Mouse (Mus musculus): ENCODE measurements at regions not wholly inside any gene's neighbourhood (a gene's known extent, or its start where the extent isn't known, plus 50 kb on each side); places are given as distances from the start of the nearest gene placed in this dataset.

DNA sequence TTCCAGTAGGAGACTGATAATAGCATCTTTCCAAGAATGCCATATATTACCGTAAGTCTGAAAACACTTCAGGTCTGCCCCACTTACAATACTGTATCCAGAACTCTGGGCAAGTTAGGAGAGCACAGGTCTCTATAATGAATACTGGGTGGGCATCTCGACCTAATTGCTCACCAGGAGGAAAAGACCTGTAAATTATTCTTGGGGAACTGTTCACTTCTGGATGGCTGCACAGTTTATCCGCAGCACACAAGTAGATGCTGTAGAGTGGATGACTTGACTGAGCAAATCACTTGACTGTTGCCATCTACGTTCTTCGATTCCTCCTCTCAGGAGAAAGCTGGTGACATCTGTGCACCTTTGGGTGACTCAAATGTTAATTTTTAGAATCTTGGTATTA lies 159.8 kb downstream of the Rpl36a-ps1 start:
- DNase-seq (ENCODE audit: low read depth, low spot score) = no peak

DNA sequence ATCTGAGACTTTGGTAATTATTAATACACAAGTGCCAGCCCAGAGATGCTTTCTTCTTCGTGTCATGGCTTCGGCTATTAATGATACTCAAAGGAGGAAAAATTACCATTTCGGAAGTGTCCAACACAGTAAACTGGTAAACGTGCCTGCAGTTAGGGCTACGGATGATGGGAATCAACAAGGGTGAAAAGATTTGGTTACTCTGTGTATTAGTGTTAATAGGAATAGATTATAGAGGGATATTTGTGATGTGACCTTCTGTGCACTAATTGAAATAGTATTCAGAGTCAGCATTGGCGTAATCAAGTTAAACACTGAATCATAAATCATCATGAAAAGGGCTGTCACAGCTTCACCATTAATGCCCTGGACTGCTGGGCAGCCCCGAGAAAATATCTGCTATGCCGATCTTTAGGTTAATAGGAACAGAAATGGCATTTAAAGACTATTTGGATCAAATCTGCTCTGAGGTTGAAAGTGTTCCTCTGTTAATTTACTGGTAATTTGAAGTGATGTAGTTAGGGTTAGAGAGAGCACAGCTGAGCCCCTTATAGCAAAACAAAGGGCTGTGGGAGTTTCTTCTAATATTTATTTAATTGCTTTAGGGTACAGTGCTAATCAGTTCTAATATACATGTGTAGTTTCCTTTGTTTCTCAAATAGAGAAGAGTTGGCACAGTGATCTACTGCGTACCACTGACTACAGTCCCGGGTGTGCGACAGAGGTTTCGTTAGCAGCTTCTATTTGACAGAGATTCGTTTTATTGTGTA lies 160.7 kb downstream of the Rpl36a-ps1 start:
- DNase-seq (ENCODE audit: low read depth, low spot score) = no peak

- no peak for DNase-seq (ENCODE audit: low read depth, low spot score)
These were observed 161.7 kb downstream of the Rpl36a-ps1 start for GRCm38 (mm10) chr14:98832401-98832800.

DNA sequence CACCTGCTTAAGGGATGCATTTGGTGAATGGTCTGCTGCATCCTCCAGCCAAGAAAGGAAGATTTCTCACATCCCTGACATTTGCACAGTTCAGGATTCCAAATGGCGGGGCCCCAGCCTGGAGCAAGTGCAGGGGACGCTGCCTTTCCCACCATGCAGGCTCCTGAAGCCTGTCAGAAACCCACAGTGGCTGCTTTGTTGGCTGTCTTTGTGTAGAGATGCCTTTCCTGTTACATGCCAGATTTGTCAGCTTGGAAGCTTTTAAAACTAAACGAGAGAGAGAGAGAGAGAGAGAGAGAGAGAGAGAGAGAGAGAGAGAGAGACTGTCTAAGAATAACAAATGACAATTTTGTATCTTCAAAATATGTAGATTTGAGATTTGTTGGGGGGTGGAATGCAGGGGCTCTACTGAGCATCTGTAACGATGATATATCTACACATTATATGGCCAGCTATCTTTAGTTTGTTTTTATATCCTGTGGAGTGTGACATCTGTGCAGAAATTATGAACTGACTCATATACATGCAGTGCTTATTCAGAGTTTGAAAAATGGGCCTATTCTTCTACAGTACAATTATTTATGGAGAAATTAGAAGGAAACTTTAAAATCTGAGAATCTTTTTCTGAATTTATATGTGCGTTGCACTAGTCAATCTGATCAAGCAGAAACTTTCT lies 164.0 kb downstream of the Rpl36a-ps1 start:
- DNase-seq (ENCODE audit: low read depth, low spot score) = no peak

DNA sequence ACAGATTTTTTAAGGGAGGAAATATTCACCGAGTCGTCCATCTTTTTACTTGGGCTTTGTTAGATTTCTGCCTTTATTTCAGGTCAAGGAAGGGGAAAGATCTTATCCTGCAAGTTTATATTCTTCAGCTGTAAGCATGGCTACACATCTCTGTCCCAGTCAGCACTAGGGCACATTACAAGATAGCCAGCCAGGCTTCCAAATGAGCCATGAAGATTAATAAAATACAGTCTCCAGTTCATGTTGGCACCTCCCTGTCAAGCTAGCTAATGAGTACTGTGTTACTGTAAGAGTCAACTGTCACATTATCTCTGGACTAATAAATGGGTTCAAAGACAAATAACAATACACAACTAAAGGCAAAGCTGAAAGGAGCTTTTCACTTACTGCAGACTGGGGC lies 166.6 kb downstream of the Rpl36a-ps1 start:
- no peak for DNase-seq (ENCODE audit: low read depth, low spot score)

- no peak for DNase-seq (ENCODE audit: low read depth, low spot score)
These were observed 180.5 kb downstream of the Rpl36a-ps1 start for GRCm38 (mm10) chr14:98813657-98814056.

GRCm38 (mm10) chr14:98810259-98811042 lies 183.7 kb downstream of the Rpl36a-ps1 start:
- DNase-seq (ENCODE audit: low read depth, low spot score) = no peak

DNA sequence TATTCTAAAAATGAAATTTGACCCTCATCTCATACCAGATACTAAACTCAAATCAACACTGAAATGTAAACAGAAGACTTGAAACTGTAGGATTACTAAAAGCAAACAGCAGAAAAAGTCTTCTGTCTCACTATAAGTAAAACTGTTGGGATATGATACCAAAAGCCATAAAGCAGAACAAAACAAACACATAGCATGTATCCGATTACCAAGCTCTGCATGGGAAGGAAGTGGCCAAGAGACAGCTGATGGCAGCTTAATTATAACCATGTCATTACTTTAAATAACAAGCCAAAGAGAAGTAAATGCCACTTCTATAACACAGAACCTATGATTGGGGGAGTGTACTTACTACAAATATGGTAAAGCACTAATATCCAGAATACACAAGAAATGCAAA lies 186.0 kb downstream of the Rpl36a-ps1 start:
- no peak for DNase-seq (ENCODE audit: low read depth, low spot score)

GRCm38 (mm10) chr14:98805066-98805465 lies 189.1 kb downstream of the Rpl36a-ps1 start:
- DNase-seq (ENCODE audit: low read depth, low spot score) = no peak

GRCm38 (mm10) chr14:98801293-98801692 lies 192.8 kb downstream of the Rpl36a-ps1 start:
- DNase-seq (ENCODE audit: low read depth, low spot score) = no peak

- DNase-seq (ENCODE audit: low read depth, low spot score) = no peak
These were observed 202.1 kb downstream of the Rpl36a-ps1 start for GRCm38 (mm10) chr14:98791970-98792369.

DNA sequence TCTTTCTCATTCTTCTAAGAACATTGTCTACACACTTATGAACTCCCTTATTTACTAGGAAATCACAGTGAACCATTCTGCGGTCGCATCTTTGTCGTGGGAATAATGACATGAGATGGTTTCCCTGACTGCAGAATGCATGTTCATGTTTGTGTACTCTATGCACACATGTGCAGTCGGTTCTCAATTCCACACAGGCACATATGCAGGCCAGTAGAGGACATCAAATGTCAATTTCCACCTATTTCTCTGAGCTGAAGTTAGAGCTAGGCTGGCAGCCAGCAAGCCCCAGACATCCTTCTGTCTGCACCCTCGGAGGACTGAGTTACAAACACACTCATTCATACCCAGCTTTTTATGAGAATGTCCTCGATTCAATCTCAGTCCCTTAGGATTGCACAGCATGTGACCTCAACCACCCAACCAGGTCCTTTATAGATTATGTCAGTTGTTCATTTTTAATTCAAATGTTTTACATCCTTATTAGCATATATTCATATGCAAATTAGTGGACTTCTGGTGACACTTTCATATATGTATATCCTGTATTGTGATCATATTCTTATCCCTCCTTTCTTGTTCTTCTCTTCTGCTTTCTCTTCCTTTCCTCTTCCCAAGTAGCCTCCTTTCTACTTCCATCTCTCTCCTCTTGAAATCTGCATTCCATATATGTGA lies 202.7 kb downstream of the Rpl36a-ps1 start:
- DNase-seq (ENCODE audit: low read depth, low spot score) = no peak

- DNase-seq (ENCODE audit: low read depth, low spot score) = no peak
These were observed 204.3 kb downstream of the Rpl36a-ps1 start for GRCm38 (mm10) chr14:98789794-98790193.

DNA sequence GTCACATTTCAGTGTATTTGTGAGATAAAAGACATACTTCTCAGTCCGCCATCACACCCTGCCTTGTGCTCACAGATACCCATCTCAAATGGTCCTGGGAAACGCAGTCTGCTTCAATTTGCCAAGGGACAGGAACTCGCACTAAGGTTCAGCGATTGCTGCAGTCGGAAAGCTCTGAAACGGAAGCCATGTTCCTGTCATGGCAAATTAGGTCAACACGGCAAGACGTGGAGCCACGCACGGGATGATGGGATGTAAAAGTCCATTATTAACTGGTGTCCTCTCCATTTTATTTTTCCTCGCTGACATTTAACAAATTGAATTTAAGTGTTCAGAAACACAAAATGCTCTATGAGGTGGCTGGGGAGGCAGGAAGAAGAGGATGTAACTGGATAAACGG lies 212.4 kb downstream of the Rpl36a-ps1 start:
- DNase-seq (ENCODE audit: low read depth, low spot score) = no peak

DNA sequence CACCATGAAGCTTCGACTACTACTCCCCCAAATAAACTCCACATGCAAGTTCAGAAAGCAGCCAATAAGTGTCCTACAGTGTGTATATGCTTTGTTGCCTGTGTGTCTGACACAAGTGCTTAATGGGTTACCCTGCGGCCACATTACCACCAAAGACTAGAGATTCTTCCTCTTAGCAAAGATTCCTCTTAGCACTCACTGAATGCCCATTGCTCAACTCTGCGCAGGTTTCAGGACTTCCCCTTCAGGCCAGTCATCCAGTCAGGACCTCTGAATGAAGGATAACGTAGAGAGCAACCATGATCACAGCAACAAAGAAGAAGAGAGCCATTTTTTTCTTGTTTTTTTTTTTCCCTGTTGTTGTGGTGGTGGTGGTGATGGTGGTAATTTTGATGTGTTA lies 222.0 kb downstream of the Rpl36a-ps1 start:
- DNase-seq (ENCODE audit: low read depth, low spot score) = no peak

DNA sequence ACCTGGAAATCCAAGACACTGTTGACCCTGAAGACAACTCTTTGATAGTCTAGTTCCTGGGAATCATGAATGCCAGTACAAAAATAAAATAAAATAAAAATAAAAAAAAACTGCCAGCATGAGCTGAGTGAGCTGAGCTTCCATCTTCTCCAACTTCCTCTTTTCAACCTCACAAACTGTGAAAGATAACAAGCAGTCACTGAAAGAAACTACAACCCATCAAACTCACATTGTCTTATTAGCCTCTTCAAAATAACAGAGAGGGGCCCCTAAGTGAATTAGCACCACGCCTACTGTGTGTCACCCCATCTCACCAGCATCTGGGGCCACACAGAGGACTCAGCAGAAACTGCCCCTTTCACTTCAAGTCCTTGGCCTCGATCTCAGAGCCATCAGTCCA lies 225.3 kb downstream of the Rpl36a-ps1 start:
- peak; percentile 28 for DNase-seq (ENCODE audit: low read depth, low spot score)

DNA sequence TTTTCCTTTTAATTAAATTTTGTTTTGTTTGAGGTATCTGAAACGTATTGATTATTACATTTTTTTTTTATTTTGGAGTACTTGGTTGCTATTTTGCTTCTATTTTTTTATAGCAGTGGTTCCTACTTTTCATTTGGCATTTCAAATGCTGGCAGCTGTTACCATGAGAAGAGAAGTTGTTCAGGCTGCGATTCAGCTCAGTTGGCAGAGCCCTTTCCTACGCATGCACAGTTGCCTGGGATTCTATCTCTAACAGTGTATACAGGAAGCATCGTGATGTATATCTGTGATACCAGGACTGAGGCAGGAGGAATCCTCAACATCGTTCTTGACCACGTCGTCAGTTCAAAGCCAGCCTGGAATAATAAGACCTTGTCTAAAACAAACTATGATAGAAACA lies 226.6 kb downstream of the Rpl36a-ps1 start:
- DNase-seq (ENCODE audit: low read depth, low spot score) = no peak

DNA sequence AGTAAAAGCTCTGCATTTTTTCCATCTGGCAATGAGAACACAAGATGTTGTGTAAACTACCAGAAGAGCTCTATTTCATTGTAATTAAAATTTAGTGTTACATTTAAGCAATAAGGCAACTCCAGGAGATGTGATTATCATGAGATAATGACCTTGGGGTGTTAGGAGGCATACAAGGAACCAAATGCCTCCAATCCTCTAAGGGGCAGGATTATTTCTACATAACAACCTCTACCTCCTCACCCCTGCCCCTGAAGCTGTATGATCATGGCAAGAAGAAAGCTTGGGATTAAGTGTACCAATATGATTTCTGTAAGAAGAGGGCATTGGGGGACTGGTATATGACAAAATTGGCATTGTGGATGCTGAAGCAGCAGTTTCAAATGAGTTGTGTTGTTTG lies 228.8 kb downstream of the Rpl36a-ps1 start:
- DNase-seq (ENCODE audit: low read depth, low spot score) = no peak

DNA sequence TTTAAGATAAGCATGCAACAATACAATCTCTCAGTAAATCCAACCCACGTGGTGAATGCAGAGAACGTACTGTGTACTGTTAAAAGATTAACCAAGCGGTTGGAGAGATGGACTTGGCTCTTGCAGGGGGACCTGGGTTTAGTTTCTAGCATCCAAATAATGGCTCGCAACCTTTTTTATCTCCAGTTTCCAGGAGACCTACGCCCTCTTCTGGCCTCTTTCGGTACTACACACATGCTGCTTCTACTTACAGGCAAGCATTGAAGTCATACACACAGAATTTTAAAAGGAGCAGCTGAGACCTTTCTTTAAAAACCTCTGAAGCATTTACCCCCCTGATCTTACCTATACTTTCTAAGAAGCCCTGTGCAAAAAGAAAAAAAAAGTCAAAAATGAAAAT lies 243.4 kb downstream of the Rpl36a-ps1 start:
- DNase-seq (ENCODE audit: low read depth, low spot score) = peak; percentile 7

GRCm38 (mm10) chr14:98749086-98750027 lies 244.8 kb downstream of the Rpl36a-ps1 start:
- no peak for DNase-seq (ENCODE audit: low read depth, low spot score)

All from A20 (cell line).